Mouse (Mus musculus): ENCODE measurements at regions not wholly inside any gene's neighbourhood (a gene's known extent, or its start where the extent isn't known, plus 50 kb on each side); places are given as distances from the start of the nearest gene placed in this dataset.

- TF ChIP-seq CTCF (IDR thresholded peaks at IDR 0.05; ENCODE audit: borderline replicate concordance, insufficient read depth, low read depth, low read length) (no peak), POLR2A (IDR thresholded peaks at IDR 0.05; ENCODE audit: borderline replicate concordance, insufficient read depth, low read length) (no peak)
These were observed 1430.7 kb downstream of the Cdh18 start for GRCm38 (mm10) chr15:23979506-23979905.

Data from cerebellum, adult 2 months (tissue).